Mouse (Mus musculus) myocyte (in vitro differentiated cells): ENCODE data around the gene Eefsec. TPM values are rescaled to one million over a fixed set of nuclear protein-coding genes. Genes with fewer than 3 reads are reported as not detected.

Source experiments
- H3K27me3 ChIP-seq: one replicate; pipeline ENCODE4 v1.6.1; 2011; ENCODE audit not compliant: control insufficient read depth, insufficient read depth, insufficient read length
- H3K36me3 ChIP-seq: one replicate; pipeline ENCODE4 v1.6.1; 2011; ENCODE audit not compliant: control insufficient read depth, insufficient read depth
- H3K4me2 ChIP-seq: one replicate; pipeline ENCODE4 v1.6.1; 2011; ENCODE audit warnings: low read depth, control low read depth
- H3K4me3 ChIP-seq: one replicate; pipeline ENCODE4 v1.5.1; 2011; ENCODE audit warnings: mild to moderate bottlenecking, control low read depth, moderate library complexity
- H3K79me2 ChIP-seq: one replicate; pipeline ENCODE4 v1.6.1; 2011; ENCODE audit not compliant: control insufficient read depth, insufficient read depth
- H3ac ChIP-seq: one replicate; pipeline ENCODE4 v1.6.1; 2011; ENCODE audit not compliant: control insufficient read depth, insufficient read length
- CEBPB ChIP-seq: IDR thresholded peaks from 2 replicates; pipeline ENCODE4 v1.6.1; 2011; ENCODE audit warnings: mild to moderate bottlenecking, moderate library complexity; ENCODE audit not compliant: poor library complexity, insufficient read depth, severe bottlenecking
- E2F4 ChIP-seq: IDR thresholded peaks from one replicate; pipeline ENCODE4 v1.6.1; 2011; ENCODE audit warnings: mild to moderate bottlenecking, control low read depth, moderate library complexity; ENCODE audit not compliant: insufficient read depth
- MAX ChIP-seq: IDR thresholded peaks from one replicate; pipeline ENCODE4 v1.6.1; 2011; ENCODE audit warnings: low read depth, mild to moderate bottlenecking, control low read depth
- MYOD1 ChIP-seq, 3 experiments: IDR thresholded peaks; one replicate each; pipeline ENCODE4 v1.6.1; 2011; ENCODE audit warnings: control low read depth in 2 of 3, low read depth in 2 of 3, mild to moderate bottlenecking in 2 of 3, moderate library complexity in 1 of 3; ENCODE audit not compliant: insufficient read length in 2 of 3, control insufficient read depth in 1 of 3
- MYOG ChIP-seq, 3 experiments: IDR thresholded peaks; one replicate each; pipeline ENCODE4 v1.6.1; 2011; ENCODE audit warnings: control low read depth in 2 of 3, low read depth in 2 of 3, mild to moderate bottlenecking in 2 of 3; ENCODE audit not compliant: insufficient read length in 2 of 3, control insufficient read depth in 1 of 3, insufficient read depth in 1 of 3
- POLR2A ChIP-seq: IDR thresholded peaks from one replicate; pipeline ENCODE4 v1.6.1; 2011; ENCODE audit warnings: low read depth, mild to moderate bottlenecking, control low read depth, moderate library complexity; ENCODE audit not compliant: insufficient read length
- POLR2AphosphoS2 ChIP-seq: IDR thresholded peaks from one replicate; pipeline ENCODE4 v1.6.1; 2011; ENCODE audit warnings: low read depth, control low read depth; ENCODE audit not compliant: insufficient read length
- REST ChIP-seq: IDR thresholded peaks from one replicate; pipeline ENCODE4 v1.6.1; 2011; ENCODE audit warnings: mild to moderate bottlenecking, control low read depth, moderate library complexity; ENCODE audit not compliant: insufficient read depth, insufficient read length
- SRF ChIP-seq: IDR thresholded peaks from one replicate; pipeline ENCODE4 v1.6.1; 2011; ENCODE audit warnings: low read depth; ENCODE audit not compliant: control insufficient read depth, insufficient read length
- TCF12 ChIP-seq: IDR thresholded peaks from one replicate; pipeline ENCODE4 v1.6.1; 2011; ENCODE audit warnings: mild to moderate bottlenecking, control low read depth; ENCODE audit not compliant: poor library complexity, insufficient read depth, severe bottlenecking
- TCF3 ChIP-seq: IDR thresholded peaks from one replicate; pipeline ENCODE4 v1.6.1; 2011; ENCODE audit warnings: low read depth, control low read depth; ENCODE audit not compliant: insufficient read length
- USF1 ChIP-seq: IDR thresholded peaks from one replicate; pipeline ENCODE4 v1.6.1; 2011; ENCODE audit warnings: low read depth, mild to moderate bottlenecking, control low read depth, moderate library complexity
- polyA plus RNA-seq: library from polyadenylated mRNA; unstranded; fragments of >200 nt; fragmentation: generic; extraction: Trizol; gene quantifications from one replicate; pipeline ENCODE4 v1.2.1, GENCODE M21; 2012; ENCODE audit warnings: missing spikeins

The Eefsec gene
- polyA plus RNA-seq, 1 experiment, result 14.5 TPM

DNA sequence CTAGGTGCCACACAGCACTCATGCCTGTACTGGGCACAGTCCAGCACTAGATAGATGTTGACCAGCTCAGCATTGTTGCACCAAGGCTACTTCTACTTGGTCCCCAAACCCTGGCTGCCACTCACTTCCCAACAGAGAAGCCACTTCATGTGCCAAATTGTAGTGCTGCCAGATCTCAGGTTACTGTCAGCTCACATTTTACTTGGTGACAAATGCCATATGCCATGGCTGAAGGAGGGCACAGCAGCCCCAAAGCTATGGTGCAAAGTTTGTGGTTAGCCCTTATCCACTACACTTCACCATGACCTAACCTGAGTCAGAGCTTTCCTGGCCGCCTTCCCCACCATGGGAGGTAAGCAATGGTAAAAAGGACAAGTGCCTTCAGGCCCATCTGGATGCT, 99.6 kb downstream of the Eefsec start:
- Histone ChIP-seq H3K4me3 (no peak overlapping the region), H3K27me3 (no peaks in the 10 kb centered on the region), H3ac (no peak overlapping the region), H3K36me3 (no peaks in the 10 kb centered on the region), H3K79me2 (no peaks in the 10 kb centered on the region), H3K4me2 (no peak overlapping the region)
- TF ChIP-seq POLR2AphosphoS2 (no peak), REST (no peak), POLR2A (no peak), TCF12 (no peak), MYOD1 (IDR thresholded peaks at IDR 0.05; ENCODE audit: control insufficient read depth in 1 of 3, insufficient read length in 2 of 3, low read depth in 2 of 3) (no peak), SRF (no peak), MAX (no peak), MYOG (IDR thresholded peaks at IDR 0.05; ENCODE audit: control insufficient read depth in 1 of 3, insufficient read depth in 1 of 3, insufficient read length in 2 of 3, low read depth in 2 of 3) (no peak), TCF3 (no peak), CEBPB (no peak), E2F4 (no peak), USF1 (no peak)

DNA sequence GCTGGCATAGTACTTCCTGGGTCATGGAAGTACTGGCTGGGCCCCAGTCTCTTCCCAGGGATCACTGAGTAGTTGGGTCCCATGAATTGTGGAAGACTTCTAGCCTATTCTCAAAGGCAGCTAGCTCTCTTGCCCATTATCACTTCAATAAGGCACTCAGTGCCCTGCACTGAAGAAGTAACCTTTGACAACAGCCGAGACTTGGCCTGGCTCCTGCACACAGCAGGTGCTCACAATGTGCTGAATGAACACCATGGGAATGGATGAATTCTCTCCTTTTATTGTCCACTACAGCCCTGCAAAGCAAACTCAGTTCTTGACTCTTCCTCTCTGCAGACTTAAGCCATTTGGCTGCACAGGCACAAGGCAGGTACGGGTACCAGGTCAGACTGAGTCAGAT, 101.0 kb downstream of the Eefsec start:
- Histone ChIP-seq H3K27me3 (no peaks in the 10 kb centered on the region), H3K4me2 (no peak overlapping the region), H3ac (no peak overlapping the region), H3K4me3 (no peak overlapping the region), H3K36me3 (no peaks in the 10 kb centered on the region), H3K79me2 (no peaks in the 10 kb centered on the region)
- TF ChIP-seq TCF12, result no peak
- TF ChIP-seq MAX, result no peak
- no peak for TF ChIP-seq SRF
- TF ChIP-seq MYOD1 (IDR thresholded peaks at IDR 0.05; ENCODE audit: control insufficient read depth in 1 of 3, insufficient read length in 2 of 3, low read depth in 2 of 3), result no peak
- TF ChIP-seq CEBPB, result no peak
- no peak for TF ChIP-seq USF1
- no peak for TF ChIP-seq POLR2A
- TF ChIP-seq TCF3, result no peak
- no peak for TF ChIP-seq E2F4
- no peak for TF ChIP-seq REST
- TF ChIP-seq MYOG (IDR thresholded peaks at IDR 0.05; ENCODE audit: control insufficient read depth in 1 of 3, insufficient read depth in 1 of 3, insufficient read length in 2 of 3, low read depth in 2 of 3), result no peak
- TF ChIP-seq POLR2AphosphoS2, result no peak

DNA sequence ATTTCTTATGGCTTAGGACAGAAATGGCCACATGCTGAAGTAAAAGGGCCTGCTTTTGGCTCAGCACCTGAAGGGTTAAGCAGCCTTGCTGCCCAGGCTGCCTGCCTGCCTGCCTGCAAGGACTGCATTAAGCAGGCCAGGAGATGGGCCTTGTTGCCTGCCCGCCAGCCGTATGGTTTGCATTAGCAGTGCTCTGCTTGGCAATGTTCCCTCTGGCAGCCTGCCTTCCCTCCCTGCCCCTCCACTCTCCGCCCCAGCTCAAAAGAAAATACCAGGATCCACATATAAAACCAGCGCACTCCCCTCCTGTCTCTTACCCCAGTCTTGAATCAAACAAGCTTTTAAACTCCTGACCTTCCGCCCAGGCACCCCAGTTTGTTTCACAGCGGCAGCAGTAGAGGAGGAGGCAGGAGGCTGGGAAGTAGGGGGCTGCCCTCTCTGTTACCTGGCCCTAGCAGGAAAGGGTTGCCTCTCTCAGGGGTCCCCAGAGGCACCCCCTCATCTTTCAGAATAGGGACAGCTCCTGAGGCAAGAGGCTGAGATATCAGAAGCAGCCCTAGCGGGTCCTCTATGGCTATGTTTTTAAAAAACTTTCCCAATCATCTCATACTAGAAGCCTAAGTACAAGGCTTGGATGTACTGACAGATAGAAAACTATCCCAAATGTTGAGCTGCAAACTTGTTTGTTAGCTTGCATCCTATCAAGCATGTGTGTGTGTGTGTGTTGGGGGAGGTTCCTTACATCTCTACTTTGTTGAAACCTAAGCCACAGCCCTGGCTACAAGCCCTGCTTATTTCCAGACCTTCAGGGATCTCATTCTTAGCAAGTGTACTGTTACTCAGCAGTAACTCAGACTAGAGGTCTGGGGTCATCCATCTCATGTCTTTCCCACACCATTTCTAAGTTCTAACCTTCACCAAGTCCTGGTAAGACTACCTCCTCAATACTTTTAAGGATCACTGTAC, 102.6 kb downstream of the Eefsec start:
- no peaks in the 10 kb centered on the region for H3K79me2 ChIP-seq
- H3ac ChIP-seq, result no peak overlapping the region
- H3K4me3 ChIP-seq, result no peak overlapping the region
- TF ChIP-seq MYOG (IDR thresholded peaks at IDR 0.05; ENCODE audit: control insufficient read depth in 1 of 3, insufficient read depth in 1 of 3, insufficient read length in 2 of 3, low read depth in 2 of 3), result no peak
- no peak for TF ChIP-seq MAX
- no peak for TF ChIP-seq E2F4
- no peak for TF ChIP-seq MYOD1 (IDR thresholded peaks at IDR 0.05; ENCODE audit: control insufficient read depth in 1 of 3, insufficient read length in 2 of 3, low read depth in 2 of 3)
- no peak for TF ChIP-seq TCF3
- TF ChIP-seq CEBPB, result no peak
- TF ChIP-seq SRF, result no peak
- no peak for TF ChIP-seq POLR2AphosphoS2
- no peak for TF ChIP-seq REST
- no peak for TF ChIP-seq TCF12
- TF ChIP-seq POLR2A, result no peak
- TF ChIP-seq USF1, result no peak
- no peak overlapping the region for H3K4me2 ChIP-seq
- H3K27me3 ChIP-seq, result no peaks in the 10 kb centered on the region
- H3K36me3 ChIP-seq, result no peaks in the 10 kb centered on the region

DNA sequence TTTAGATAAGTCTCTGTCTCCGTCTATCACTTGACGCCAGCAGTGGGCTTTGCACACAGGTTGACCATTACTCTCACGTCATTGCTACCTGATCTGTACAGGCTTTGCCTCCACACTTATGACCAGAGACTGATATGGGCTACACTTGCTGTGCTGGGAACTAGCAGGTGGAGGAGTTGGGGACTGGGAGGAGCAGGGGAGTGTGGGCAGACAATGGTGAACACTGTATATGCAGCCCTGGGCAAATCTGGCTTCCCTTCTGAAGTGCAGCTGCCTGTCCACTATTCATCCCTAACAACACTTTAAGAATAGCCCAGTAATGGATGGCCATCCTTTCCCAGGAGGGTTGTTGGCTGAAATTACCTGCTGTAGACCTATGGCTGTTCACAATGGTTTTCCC, 103.4 kb downstream of the Eefsec start:
- H3K79me2 ChIP-seq, result no peaks in the 10 kb centered on the region
- no peaks in the 10 kb centered on the region for H3K36me3 ChIP-seq
- H3K4me3 ChIP-seq, result no peak overlapping the region
- no peaks in the 10 kb centered on the region for H3K27me3 ChIP-seq
- H3K4me2 ChIP-seq, result no peak overlapping the region
- TF ChIP-seq REST, result no peak
- no peak for TF ChIP-seq POLR2A
- no peak for TF ChIP-seq TCF12
- TF ChIP-seq MYOD1 (IDR thresholded peaks at IDR 0.05; ENCODE audit: control insufficient read depth in 1 of 3, insufficient read length in 2 of 3, low read depth in 2 of 3), result no peak
- TF ChIP-seq CEBPB, result no peak
- H3ac ChIP-seq, result no peak overlapping the region

DNA sequence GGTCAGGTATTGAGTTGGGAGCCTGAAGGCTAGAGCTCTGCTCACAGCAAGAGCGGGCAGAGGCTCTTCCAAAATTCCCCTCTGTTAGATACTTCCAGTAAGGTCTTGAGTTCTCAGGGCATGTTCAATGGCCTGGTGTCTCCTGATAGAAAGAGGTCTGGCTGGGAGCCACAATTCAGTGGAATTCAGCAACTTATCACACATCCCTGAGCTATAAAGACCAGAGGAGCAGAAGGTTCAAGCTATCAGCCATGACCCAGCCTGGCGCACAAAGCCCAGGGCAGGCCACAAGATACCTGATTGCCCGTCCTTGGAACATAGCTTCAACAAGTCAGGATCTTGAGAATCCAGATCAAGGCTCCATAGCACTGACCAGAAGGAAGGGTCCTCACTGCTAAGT, 105.2 kb downstream of the Eefsec start:
- H3K36me3 ChIP-seq, result no peaks in the 10 kb centered on the region
- no peaks in the 10 kb centered on the region for H3K27me3 ChIP-seq
- no peak overlapping the region for H3K4me2 ChIP-seq
- no peaks in the 10 kb centered on the region for H3K79me2 ChIP-seq
- no peak overlapping the region for H3ac ChIP-seq
- no peak overlapping the region for H3K4me3 ChIP-seq
- TF ChIP-seq TCF3 (no peak), E2F4 (no peak), TCF12 (no peak), SRF (no peak), CEBPB (no peak), POLR2AphosphoS2 (no peak), REST (no peak), USF1 (no peak), MAX (no peak), POLR2A (no peak), MYOD1 (IDR thresholded peaks at IDR 0.05; ENCODE audit: control insufficient read depth in 1 of 3, insufficient read length in 2 of 3, low read depth in 2 of 3) (no peak), MYOG (IDR thresholded peaks at IDR 0.05; ENCODE audit: control insufficient read depth in 1 of 3, insufficient read depth in 1 of 3, insufficient read length in 2 of 3, low read depth in 2 of 3) (no peak)
